Mouse (Mus musculus): ENCODE results near the gene Olfr61. TPM values are rescaled to one million over a fixed set of nuclear protein-coding genes. Genes with fewer than 3 reads are reported as not detected.
"Not testable (repeated sequence)": the region's sequence is repeated elsewhere in the genome, so short reads cannot be mapped to it uniquely, and the experiment has no call there.

Olfr61 gene
- total RNA-seq (2021): not detected

DNA sequence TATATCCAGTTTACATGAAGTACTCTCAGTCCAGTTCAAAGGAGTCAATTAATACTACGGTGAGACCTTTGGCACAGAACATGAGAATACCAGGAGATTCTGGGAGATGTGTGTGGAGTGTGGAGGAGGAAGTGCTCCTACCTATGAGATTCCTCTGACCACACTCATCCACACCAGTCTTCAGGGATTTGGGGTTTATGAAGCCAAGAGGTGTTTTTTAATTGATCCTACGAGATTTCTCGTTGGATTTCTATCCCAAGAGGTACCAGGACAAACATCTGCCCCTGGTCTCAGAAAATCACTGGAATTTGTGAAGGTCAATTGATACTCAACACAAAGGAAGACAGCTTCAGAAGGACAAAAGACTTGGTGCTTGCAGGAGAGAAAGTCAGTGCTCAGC is at the start of gene Olfr61:
Gene Olfr61, plus strand, starts transcription at position 301 of the 400 bp plus-strand sequence.
- intact Hi-C loops (cut with DNase I); DNase-seq: not testable (repeated sequence)

DNA sequence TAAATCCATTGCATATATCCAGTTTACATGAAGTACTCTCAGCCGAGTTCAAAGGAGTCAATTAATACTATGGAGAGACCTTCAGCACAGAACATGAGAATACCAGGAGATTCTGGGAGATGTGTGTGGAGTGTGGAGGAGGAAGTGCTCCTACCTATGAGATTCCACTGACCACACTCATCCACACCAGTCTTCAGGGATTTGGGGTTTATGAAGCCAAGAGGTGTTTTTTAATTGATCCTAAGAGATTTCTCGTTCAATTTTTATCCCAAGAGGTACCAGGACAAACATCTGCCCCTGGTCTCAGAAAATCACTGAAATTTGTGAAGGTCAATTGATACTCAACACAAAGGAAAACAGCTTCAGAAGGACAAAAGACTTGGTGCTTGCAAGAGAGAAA is 27.8 kb upstream of the Olfr61 start, which contains the start of gene Olfr46:
Gene Olfr46, plus strand, starts transcription at position 301 of the 400 bp plus-strand sequence.
- DNase-seq; intact Hi-C loops (cut with DNase I): not testable (repeated sequence)

DNA sequence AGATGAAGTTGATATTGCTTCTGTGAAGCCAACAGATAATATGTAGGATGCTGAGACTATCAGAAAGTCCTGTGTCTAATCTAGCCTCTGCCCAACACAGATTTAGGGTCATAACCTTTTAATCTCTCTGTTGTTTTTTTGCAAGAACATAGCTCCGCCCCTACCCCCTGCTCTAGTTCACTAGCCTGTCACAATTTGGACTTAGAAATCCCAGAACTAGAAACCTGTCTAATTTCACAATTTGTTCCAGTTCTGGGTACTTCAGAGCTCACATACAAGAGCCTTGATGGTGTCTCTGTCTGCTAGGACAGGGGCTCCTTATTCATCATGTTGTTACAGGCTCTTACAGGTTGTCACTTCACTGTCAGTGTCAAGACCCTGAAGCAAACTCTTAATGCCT is 1.8 kb downstream of the Olfr61 start:
- intact Hi-C loops (cut with DNase I): no loop called here
- DNase-seq: no peak

DNA sequence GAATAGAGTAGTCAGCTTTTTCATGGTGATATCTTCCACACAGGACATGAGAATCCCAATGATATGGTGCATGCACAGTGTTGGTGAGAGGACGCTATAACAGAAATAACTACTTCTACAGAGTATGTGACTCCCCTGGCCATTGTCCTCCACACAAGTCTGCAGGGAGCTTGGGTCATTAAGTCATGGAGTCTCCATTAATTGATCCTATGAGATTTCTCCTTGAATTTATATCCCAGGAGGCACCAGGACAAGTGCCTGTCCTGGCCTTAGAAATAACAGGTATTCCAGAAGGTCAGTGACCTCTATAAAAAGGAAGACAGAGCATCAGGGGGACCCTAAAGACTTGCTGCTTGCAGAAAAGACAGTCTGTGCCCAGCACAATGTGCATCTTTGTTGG is 17.4 kb downstream of the Olfr61 start, which contains the start of gene Olfr53:
Gene Olfr53, plus strand, starts transcription at position 301 of the 400 bp plus-strand sequence.
- intact Hi-C loops (cut with DNase I): no loop called here

DNA sequence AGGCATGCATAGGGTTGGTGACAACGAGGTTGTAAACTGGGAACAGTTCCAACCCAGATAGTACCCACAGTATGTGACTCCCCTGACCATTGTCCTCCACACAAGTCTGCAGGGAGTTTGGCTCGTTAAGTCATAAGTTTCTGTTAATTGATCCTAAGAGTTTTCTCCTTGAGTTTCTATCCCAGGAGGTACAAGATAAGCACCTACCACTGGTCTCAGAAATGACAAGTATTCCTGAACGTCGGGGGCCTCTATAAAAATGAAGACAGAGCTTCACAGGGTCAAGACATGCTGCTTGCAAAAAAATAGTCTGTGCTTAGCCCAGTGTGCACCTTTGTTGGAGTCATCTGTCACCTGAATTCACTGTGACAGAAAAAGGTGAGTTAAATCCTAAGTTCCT is 30.9 kb downstream of the Olfr61 start, which contains the start of gene Olfr539:
Gene Olfr539, plus strand, starts transcription at position 301 of the 400 bp plus-strand sequence.
- no peak for DNase-seq
- intact Hi-C loops (cut with DNase I): no loop called here

More for the DNA sequence above, 17.4 kb downstream of the Olfr61 start, which contains the start of gene Olfr53:
- DNase-seq: no peak

DNA sequence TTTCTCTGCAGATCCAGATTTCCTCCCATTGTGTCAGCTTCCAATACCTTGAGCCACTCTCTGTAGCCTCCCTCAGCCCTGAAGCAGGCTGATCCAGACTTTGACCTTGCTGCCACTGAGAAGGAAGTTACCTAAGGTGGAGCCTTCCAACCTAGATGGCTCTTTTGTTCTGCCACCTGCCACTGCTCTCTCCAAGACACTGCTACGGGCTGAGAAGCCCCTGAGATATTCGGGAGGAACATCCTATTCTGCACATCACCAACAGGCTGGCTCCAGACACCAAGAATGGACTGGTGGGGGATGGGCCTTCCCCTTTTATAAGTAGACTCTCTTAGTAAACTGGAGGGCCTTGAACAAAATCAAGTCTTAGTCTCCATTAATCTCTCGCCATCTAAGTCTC is 41.9 kb downstream of the Olfr61 start:
- DNase-seq; intact Hi-C loops (cut with DNase I): not testable (repeated sequence)

DNA sequence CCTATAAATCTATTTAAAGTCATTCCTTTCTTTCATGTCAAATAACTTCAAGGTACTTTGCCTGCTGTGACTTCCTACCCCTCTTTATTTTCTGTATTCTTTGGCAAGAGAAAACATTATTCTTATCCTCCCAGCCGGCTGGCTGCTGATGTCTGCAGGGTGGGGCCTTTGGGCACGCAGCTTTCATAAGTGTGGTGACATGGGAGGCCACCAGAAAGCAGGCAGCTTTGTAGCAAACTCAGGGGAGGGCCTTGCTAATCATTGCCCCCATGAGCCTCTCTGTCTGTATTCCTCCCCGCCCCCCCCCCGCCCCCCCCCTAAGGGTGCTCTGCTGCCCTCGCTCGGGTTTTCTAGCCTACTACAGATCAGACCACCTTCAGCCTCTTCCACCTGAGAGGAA is 47.1 kb downstream of the Olfr61 start:
- intact Hi-C loops (cut with DNase I): no loop called here
- DNase-seq: no peak

DNA sequence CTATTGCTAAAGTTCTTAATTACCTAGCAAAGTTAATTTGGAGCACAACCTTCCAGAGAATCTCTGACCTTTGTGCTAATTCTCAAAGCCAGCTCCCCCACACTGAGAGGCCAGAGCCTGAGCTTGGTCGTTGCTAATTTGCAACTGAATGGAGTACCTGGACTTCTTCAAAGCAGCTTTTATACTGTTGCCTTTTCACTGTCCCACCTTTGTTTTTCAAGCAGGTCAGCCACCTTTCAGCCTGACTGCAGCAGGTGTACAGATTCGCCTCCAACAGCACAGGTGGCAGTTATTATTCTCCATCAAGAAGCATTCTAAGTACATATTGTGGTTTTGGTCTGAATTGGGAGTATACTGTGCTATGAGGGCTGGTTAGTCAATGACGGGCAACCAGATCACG is 50.8 kb downstream of the Olfr61 start:
- DNase-seq; intact Hi-C loops (cut with DNase I): not testable (repeated sequence)

DNA sequence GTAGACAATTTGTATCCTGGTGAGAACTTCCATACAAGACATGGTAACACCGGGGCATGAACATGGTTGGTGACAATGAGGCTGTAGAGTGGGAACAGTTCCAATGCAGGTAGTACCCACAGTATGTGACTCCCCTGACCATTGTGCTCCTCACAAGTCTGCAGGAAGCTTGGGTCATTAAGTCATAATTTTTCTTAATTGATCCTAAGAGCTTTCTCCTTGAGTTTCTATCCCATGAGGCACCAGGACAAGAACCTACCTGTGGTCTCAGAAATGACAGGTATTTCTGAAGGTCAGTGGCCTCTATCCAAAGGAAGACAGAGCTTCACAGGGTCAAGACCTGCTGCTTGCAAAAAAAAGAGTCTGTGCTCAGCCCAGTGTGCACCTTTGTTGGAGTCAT is 52.9 kb downstream of the Olfr61 start, which contains the start of gene Olfr45:
Gene Olfr45, plus strand, starts transcription at position 301 of the 400 bp plus-strand sequence.
- intact Hi-C loops (cut with DNase I): loop anchor here (2.0 kb wide), 1 partner anchor 31 kb away; no protein-coding TSS in a partner anchor
- DNase-seq: no peak

Other genes starting within 250 kb of the Olfr61 start
- gene Olfr531, start 226.1 kb upstream of the Olfr61 start, total RNA-seq (2021): not detected
- gene Olfr532, start 207.3 kb upstream of the Olfr61 start, total RNA-seq (2021): not detected
- gene Olfr533, start 165.6 kb upstream of the Olfr61 start, total RNA-seq (2021): not detected
- not detected for gene Olfr535, start 144.8 kb upstream of the Olfr61 start, total RNA-seq (2021)
- gene Olfr536, start 121.6 kb upstream of the Olfr61 start, total RNA-seq (2021): not detected
- not detected for gene Olfr538, start 61.1 kb upstream of the Olfr61 start, total RNA-seq (2021)
- not detected for gene Olfr46, start 27.7 kb upstream of the Olfr61 start, total RNA-seq (2021)
- gene Olfr53, start 17.5 kb downstream of the Olfr61 start, total RNA-seq (2021): not detected
- not detected for gene Olfr539, start 31.0 kb downstream of the Olfr61 start, total RNA-seq (2021)
- not detected for gene Olfr45, start 53.0 kb downstream of the Olfr61 start, total RNA-seq (2021)
- not detected for gene Olfr541, start 68.3 kb downstream of the Olfr61 start, total RNA-seq (2021)
- gene Cyp2e1, start 134.8 kb downstream of the Olfr61 start, total RNA-seq (2021): 10 to 100 TPM in 1 of 2 experiments, 1 to 10 TPM in 1; 4.3 to 13.2 TPM
- gene Syce1, start 158.9 kb downstream of the Olfr61 start, total RNA-seq (2021): not detected
- under 1 TPM; 0.19 to 0.35 TPM for gene Zfp941, start 193.2 kb downstream of the Olfr61 start, total RNA-seq (2021)
- gene Urah, start 206.0 kb downstream of the Olfr61 start, total RNA-seq (2021): 1 to 10 TPM in 1 of 2 experiments, under 1 TPM in 1; 0.44 to 1.2 TPM
- 10 to 100 TPM; 23.9 to 24.8 TPM for gene Scgb1c1, start 216.6 kb downstream of the Olfr61 start, total RNA-seq (2021)
- gene Odf3, start 218.8 kb downstream of the Olfr61 start, total RNA-seq (2021): not detected
- gene Gm45785, start 227.4 kb downstream of the Olfr61 start, total RNA-seq (2021): not detected
- 10 to 100 TPM; 19.8 to 22.4 TPM for gene Ric8a, start 228.0 kb downstream of the Olfr61 start, total RNA-seq (2021)
- 10 to 100 TPM; 10.3 to 11.0 TPM for gene Bet1l, start 228.6 kb downstream of the Olfr61 start, total RNA-seq (2021)

Data from heart, postnatal 36 days (tissue).